Mouse (Mus musculus) heart, adult 8-10 months (tissue): ENCODE data around the gene Yae1d1. TPM values are rescaled to one million over a fixed set of nuclear protein-coding genes. Genes with fewer than 3 reads are reported as not detected.
"Not testable (repeated sequence)": the region's sequence is repeated elsewhere in the genome, so short reads cannot be mapped to it uniquely, and the experiment has no call there.

Experiments used
- DNase-seq: peaks from one replicate; pipeline ENCODE4 v3.0.0; 2022; ENCODE audit warnings: low spot score
- total RNA-seq, 4 experiments: library from RNA; stranded (reverse); gene quantifications; 2 replicates each; pipeline ENCODE4 v1.2.4; 2022

Gene Yae1d1
- 10 to 100 TPM; 35.2 to 43.6 (median 38.3) TPM for total RNA-seq

DNA sequence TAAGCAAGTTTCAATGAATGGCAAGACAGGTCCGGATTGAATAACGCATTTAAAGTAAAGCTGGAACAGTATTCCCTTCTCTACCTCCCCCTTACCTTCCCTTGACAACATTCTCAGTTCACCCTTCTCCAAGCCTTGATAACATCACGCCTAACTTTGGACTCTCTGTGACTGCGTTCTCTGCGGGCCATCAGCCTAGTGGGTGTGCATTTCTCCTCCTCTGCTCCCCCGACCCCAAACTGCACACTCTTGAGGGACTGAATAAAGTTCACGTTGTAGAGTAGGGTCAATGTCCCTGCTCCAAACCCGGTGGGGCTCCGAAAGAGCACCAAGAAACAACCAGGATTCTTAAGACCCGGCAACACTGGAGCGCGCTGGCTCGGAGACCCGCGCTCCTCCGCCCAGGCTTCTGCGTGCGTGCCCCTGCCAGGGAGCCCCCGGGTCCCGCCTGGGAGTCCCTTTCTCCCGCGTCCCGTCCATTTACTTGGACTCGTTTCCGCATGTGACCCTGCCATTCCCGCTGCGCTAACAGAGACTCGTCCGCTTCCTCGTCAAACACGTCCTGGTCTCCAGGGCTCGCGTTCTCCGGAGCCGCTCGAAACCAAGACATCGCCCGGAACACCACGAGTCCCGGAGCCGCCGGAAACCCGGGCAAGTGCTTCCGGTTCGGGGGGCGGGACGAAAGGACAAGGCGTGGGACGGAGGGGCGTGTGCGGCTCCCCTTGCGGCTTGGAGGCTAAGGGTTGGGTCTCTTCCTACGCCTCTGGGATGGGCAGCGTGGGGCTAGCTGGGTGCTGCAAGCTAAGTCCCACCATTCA, at the start of gene Yae1d1:
Gene Yae1d1, minus strand, starts transcription at position 653 of the 818 bp plus-strand sequence.
- DNase-seq, result peak; percentile 91

DNA sequence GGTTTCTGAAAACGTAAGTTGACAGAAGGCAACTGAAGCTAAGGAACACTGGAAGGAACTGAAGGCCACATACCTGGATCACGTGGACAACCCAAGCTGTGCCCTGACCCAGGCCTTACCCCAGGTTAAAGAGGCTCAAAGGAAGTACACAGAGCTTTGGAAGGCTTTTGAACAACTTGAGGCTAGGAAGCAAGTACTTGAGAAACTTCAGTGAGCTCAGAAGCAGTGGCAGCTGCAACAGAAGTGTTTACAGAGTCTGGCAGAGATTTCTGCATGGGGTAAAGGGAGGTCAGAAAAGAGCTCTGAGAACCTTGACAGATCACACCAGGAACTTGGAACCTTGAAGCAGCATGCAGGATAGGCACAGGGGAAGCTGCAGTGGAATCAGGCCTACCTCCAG, 45.7 kb upstream of the Yae1d1 start:
- no peak for DNase-seq

DNA sequence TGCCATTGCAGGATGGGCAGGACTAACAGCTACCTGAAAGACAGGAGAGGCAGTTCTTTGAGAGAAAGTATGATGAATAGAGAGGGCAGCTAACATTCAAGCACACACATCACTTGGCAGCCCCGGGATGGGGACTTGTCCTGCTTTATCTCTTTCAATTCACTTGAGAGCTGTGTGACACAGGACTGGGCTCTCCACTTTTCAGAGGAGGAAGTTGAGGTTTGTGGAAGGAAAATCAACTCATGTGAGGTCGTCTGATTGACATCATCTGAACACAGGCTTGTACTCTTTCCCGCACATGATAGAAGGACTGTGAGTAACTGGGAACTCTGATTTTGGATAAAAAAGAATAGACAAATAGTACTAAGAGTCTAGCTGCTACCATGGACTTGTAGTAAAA, 23.5 kb upstream of the Yae1d1 start:
- DNase-seq, result no peak

DNA sequence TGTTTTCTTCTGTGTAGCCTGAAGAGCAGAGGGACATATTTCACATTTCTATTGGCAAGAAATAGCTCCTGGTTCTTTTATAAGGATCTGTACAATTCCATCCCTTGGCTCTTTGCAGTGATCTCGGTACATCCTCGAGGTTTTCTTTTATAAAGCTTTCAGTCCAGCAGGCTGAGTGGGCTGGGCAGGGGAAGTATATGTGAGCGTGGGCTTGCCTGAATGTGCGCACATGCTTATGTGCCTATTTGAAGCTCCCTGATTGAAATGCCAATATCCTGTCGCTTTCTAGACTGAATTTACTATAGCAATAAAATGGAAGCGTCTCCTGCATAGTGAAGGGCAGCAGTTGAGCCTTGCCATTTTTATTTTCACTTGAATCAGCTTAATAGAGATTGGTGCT, 20.1 kb upstream of the Yae1d1 start:
- no peak for DNase-seq

- no peak for DNase-seq
These were observed 17.9 kb upstream of the Yae1d1 start for GRCm38 (mm10) chr13:18011055-18011454.

GRCm38 (mm10) chr13:17993515-17993847, 332 bp upstream of the Yae1d1 start:
- no peak for DNase-seq

DNA sequence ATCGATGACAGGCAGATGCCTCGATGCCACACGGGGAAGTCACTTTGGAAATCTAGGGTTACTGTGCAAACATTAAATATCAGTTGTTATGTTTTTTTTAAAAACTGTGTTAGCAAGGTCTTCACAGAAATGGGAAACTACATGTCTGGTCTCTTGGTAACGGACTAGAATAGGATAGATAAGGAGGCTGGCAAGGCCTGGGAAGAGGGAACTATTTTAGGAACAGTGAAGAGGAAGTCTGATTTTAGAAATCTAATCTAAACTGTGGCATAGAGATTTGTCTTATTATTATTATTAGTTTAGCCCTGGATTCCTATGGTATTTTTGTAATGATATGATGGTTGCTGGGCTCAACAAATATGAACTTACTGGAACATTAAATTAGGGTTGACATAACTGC, 1.1 kb downstream of the Yae1d1 start:
- no peak for DNase-seq

DNA sequence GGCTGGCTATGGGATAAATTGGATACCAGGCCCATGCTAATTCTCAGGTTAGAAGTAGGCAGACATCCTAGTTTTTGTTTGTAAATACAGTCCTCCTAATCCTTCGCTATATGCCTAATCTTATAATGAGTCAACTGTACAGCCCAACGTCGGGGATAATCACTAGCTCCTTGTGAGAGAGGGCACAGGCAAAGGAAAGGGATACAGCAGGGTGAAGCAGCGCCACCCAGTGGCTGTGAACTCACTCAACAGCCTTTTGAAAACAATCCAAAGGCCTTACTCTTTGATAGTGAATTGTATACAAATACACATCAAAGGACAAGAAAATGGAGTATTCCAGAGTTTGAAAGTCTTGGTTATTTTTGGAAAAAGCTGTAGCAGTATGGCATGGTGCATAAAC, 10.0 kb downstream of the Yae1d1 start:
- DNase-seq, result no peak

DNA sequence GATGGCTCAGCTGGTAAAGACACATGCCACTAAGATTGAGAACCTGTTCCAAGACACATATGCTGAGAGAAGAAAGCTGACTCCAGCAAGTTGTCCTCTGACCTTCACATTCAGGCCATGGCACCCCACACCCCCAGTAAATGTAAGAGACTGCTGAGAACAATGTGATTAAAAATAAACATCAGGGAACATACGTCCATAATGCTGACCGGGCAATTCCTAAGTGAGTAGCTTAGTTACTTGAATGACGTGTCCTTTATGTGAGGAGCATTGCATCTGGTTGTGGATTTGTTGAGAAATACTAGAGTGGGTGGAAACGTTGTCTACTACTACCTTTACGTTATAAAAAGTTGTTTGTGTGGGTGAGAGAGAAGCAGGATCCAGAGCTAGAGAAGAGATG, 10.5 kb downstream of the Yae1d1 start:
- no peak for DNase-seq

GRCm38 (mm10) chr13:17976854-17977739, 16.1 kb downstream of the Yae1d1 start:
- no peak for DNase-seq

- peak; percentile 50 for DNase-seq
These were observed 17.3 kb downstream of the Yae1d1 start for GRCm38 (mm10) chr13:17975891-17976290.

GRCm38 (mm10) chr13:17975457-17975856, 17.7 kb downstream of the Yae1d1 start:
- no peak for DNase-seq

GRCm38 (mm10) chr13:17974734-17975133, 18.4 kb downstream of the Yae1d1 start:
- no peak for DNase-seq

- DNase-seq, result no peak
These were observed 32.5 kb downstream of the Yae1d1 start for GRCm38 (mm10) chr13:17960613-17961012.

DNA sequence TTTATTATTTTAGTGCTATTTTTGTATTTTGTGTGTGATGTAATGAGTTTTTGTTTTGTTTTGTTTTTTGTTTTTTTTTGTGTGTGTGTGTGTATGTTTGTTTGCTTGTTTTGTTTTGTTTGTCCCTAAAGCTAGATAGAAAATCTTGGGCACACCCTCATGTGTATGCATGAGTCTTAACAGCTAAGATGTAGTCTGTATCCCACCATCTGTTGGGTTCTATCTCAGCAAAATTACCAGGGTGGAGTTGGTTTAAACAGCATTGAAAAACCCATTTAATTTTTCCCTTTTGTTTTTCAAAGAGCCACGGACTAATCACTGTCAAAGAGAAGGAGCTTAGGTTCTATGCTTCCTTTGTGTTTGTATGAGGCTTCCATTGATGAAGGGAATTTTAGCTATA, 38.9 kb downstream of the Yae1d1 start:
- no peak for DNase-seq

- DNase-seq, result not testable (repeated sequence)
These were observed 42.6 kb downstream of the Yae1d1 start for GRCm38 (mm10) chr13:17950581-17950980.

DNA sequence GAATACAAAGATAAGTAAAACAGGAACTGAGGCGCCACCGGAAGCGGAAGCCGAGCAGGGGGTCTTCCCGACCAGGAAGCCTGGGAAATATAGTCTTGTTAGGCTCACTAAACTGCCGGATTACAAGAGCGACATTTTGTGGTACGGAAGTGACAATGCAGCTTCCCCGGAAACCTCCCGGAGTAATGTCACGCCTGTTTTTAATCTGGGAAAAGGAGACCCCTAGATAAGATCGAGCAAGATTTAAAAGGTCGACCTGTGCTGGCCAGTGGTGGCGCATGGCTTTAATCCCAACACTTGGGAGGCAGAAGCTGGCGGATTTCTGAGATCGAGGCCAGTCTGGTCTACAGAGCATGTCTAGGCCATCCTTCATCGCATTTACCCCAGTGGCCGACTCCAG, 43.6 kb downstream of the Yae1d1 start:
- no peak for DNase-seq

DNA sequence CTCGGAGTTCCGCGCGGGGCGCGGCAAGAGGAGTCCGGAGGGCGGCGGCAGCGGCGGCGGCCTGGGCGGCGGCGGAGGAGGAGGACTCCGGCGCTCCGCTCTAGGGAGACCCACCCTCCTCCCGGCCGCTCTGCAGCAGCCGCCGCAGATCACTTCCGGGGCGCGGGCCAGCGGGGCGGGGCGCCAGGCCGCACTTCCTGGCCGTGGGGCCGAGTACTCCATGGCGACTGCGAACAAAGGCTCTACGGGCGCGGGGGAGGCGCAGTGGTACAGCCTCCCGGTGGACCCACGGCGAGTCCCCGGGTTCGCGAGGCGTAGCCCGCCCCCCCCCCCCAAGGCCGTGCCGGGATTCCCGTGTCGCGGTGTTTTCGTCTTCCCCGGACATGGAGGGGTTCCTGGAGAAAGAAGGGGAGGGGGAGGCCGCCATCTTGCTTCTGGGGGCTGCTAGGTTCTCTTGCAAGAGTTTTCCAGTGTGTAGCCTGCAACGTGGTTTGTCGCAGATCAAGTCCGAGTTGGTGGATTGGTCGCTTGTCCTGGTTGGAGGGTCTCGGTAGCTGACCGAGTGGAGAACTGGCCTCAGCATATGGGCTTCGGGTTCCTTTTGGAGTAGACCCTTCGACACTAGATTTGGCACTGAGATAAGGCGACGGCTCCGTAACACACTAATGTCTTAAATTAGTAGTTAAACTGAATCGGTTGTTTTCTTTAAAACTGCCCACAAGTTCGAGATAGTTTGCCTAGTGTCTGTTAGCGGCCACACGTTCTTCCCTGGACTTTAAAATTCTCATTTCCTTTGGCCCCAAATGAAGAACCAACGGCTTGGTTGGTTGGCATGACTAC, 48.9 kb downstream of the Yae1d1 start, which contains the start of gene Rala:
Gene Rala, minus strand, starts transcription at position 162 of the 840 bp plus-strand sequence.
- peak; percentile 92 for DNase-seq

GRCm38 (mm10) chr13:17943306-17944077, 49.7 kb downstream of the Yae1d1 start:
- DNase-seq, result peak; percentile 9

- DNase-seq, result no peak
These were observed 50.8 kb downstream of the Yae1d1 start for GRCm38 (mm10) chr13:17942338-17942737.
